Mouse (Mus musculus): ENCODE results near the gene Fgfr1op. TPM values are rescaled to one million over a fixed set of nuclear protein-coding genes. Genes with fewer than 3 reads are reported as not detected.
A peak's percentile ranks its signal among the peaks of the same experiment; 100 is the strongest.
"Not testable (repeated sequence)": the region's sequence is repeated elsewhere in the genome, so short reads cannot be mapped to it uniquely, and the experiment has no call there.

Fgfr1op gene
- 9.3 and 9.9 TPM in 2 replicates for polyA plus RNA-seq (2015; fragmentation: Nextera tagmentation; extraction: Ambion mirVana)

DNA sequence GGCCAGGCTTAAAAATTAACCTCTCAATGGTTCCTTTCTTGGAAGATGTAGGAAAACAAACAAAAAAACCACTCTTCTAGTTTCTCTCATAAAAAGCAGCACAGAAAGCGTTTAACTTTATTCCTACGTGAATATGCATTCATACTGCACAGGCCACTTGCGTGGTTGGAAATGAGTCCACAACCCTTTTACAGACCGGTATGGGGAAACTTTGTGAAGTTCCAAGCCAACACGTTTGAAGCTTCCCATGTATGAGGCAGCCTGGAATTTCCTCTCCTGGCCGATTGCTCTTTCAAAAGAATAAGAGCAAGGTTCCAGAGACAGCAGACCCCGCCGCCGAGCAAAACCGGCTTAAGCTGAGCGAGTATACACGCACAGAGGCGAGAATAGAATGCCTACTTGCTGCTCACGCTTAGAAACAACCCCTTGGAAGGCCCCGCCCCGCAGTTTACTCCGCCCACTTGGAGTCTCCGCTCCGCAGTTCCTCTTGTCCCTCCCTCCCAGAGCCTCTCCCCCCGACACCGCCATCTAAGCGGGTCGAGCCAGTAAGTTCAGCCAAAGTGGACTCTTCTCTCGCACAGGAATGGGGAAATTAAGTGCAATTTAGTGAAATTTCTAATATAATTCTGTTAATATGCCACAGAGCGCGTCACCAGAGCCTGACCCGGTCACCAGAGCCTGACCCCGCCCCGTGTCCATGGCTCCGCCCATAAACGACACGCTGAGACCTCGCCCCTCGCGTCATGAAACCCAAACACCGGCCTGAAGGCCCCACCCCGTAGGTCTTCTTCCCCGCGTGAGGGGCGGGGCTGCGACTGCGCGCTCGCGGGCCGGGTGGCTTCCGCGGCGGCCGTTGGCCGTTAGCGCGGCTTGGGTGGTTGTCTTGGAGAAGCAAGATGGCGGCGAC is at the start of gene Fgfr1op:
Gene Fgfr1op (plus strand): TSS at position 801 of the 907 bp plus-strand sequence.
- H3K9ac ChIP-seq (ENCODE audit: low read depth, low read length) = peak within 1 kb of the TSS; percentile 63
- 2% methylated on average over 15 of the region's 55 CpGs for WGBS (ENCODE audit: insufficient replicate concordance)
- H3K36me3 ChIP-seq (ENCODE audit: control insufficient read depth, insufficient read depth); H3K4me1 ChIP-seq (ENCODE audit: control insufficient read depth, low read depth, low read length); H3K27ac ChIP-seq (ENCODE audit: low read length); H3K9me3 ChIP-seq (replicated peaks; ENCODE audit: control insufficient read depth, low read length); H3K27me3 ChIP-seq (ENCODE audit: control insufficient read depth, insufficient read depth, low read depth, low read length): not testable (repeated sequence)
- ATAC-seq (ENCODE audit: low read depth) = peak; percentile 98
- peak within 1 kb of the TSS; percentile 66 for H3K4me3 ChIP-seq (ENCODE audit: low read depth, low read length)
- H3K4me2 ChIP-seq (ENCODE audit: low read depth, low read length) = peak within 1 kb of the TSS; percentile 57

- not testable (repeated sequence) for ATAC-seq (ENCODE audit: low read depth); H3K4me1 ChIP-seq (ENCODE audit: control insufficient read depth, low read depth, low read length); H3K9ac ChIP-seq (ENCODE audit: low read depth, low read length); H3K4me3 ChIP-seq (ENCODE audit: low read depth, low read length); H3K27ac ChIP-seq (ENCODE audit: low read length); H3K4me2 ChIP-seq (ENCODE audit: low read depth, low read length); H3K27me3 ChIP-seq (ENCODE audit: control insufficient read depth, insufficient read depth, low read depth, low read length); H3K36me3 ChIP-seq (ENCODE audit: control insufficient read depth, insufficient read depth); H3K9me3 ChIP-seq (replicated peaks; ENCODE audit: control insufficient read depth, low read length)
- 10% methylated on average over 6 of the region's 11 CpGs for WGBS (ENCODE audit: insufficient replicate concordance)
Measured at GRCm38 (mm10) chr17:8116378-8116777, 48.9 kb upstream of the Fgfr1op start.

GRCm38 (mm10) chr17:8116928-8117327 is 48.4 kb upstream of the Fgfr1op start:
- not testable (repeated sequence) for H3K4me1 ChIP-seq (ENCODE audit: control insufficient read depth, low read depth, low read length); H3K4me2 ChIP-seq (ENCODE audit: low read depth, low read length); H3K27ac ChIP-seq (ENCODE audit: low read length); H3K9ac ChIP-seq (ENCODE audit: low read depth, low read length); H3K9me3 ChIP-seq (replicated peaks; ENCODE audit: control insufficient read depth, low read length); H3K27me3 ChIP-seq (ENCODE audit: control insufficient read depth, insufficient read depth, low read depth, low read length); H3K36me3 ChIP-seq (ENCODE audit: control insufficient read depth, insufficient read depth); H3K4me3 ChIP-seq (ENCODE audit: low read depth, low read length); ATAC-seq (ENCODE audit: low read depth)
- no CpG with 5 or more reads among the region's 6 CpGs for WGBS (ENCODE audit: insufficient replicate concordance)

GRCm38 (mm10) chr17:8122974-8123373 is 42.3 kb upstream of the Fgfr1op start:
- H3K27ac ChIP-seq (ENCODE audit: low read length); H3K9ac ChIP-seq (ENCODE audit: low read depth, low read length); H3K27me3 ChIP-seq (ENCODE audit: control insufficient read depth, insufficient read depth, low read depth, low read length); ATAC-seq (ENCODE audit: low read depth); H3K9me3 ChIP-seq (replicated peaks; ENCODE audit: control insufficient read depth, low read length); H3K4me2 ChIP-seq (ENCODE audit: low read depth, low read length); H3K4me1 ChIP-seq (ENCODE audit: control insufficient read depth, low read depth, low read length); H3K36me3 ChIP-seq (ENCODE audit: control insufficient read depth, insufficient read depth); H3K4me3 ChIP-seq (ENCODE audit: low read depth, low read length): not testable (repeated sequence)
- WGBS (ENCODE audit: insufficient replicate concordance) = no CpG with 5 or more reads among the region's 3 CpGs

- not testable (repeated sequence) for H3K27ac ChIP-seq (ENCODE audit: low read length); H3K36me3 ChIP-seq (ENCODE audit: control insufficient read depth, insufficient read depth); H3K27me3 ChIP-seq (ENCODE audit: control insufficient read depth, insufficient read depth, low read depth, low read length); H3K9me3 ChIP-seq (replicated peaks; ENCODE audit: control insufficient read depth, low read length); ATAC-seq (ENCODE audit: low read depth); H3K4me3 ChIP-seq (ENCODE audit: low read depth, low read length); H3K4me1 ChIP-seq (ENCODE audit: control insufficient read depth, low read depth, low read length); H3K4me2 ChIP-seq (ENCODE audit: low read depth, low read length); H3K9ac ChIP-seq (ENCODE audit: low read depth, low read length)
- WGBS (ENCODE audit: insufficient replicate concordance) = 57% methylated on average over 2 of the region's 6 CpGs
Measured at GRCm38 (mm10) chr17:8124586-8124985, 40.7 kb upstream of the Fgfr1op start.

DNA sequence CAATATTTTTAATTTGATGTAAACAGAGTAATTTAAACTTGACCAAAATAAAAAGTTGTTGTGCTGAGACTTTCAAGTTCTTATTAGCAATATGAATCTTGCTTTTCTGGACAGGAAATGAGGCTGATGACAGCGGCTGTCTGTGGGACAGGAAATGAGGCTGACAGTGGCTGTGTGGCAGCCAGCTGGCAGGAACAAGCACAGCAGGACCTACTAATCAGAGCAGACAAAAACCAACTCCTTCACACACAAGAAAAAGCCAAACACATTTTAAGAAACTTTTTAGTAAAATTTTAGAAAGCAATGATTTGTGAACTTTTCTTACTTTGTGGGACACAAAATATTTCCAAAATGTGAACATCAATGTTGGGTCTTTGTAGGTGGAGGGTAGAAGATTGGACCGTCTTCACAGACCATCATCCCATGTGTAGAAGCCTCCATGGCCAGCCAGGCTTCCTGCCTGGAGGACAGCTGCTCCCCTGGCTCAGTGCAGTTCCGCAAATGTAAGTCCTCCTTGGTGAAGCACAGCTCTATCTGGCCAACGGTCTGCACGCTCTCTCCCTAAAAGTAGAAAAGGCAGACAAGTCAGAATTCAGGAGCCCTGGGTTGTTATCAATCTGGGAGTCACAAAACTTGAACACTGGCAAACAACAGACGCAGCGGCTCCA is 36.8 kb upstream of the Fgfr1op start:
- ATAC-seq (ENCODE audit: low read depth); H3K9ac ChIP-seq (ENCODE audit: low read depth, low read length); H3K36me3 ChIP-seq (ENCODE audit: control insufficient read depth, insufficient read depth); H3K4me1 ChIP-seq (ENCODE audit: control insufficient read depth, low read depth, low read length); H3K9me3 ChIP-seq (replicated peaks; ENCODE audit: control insufficient read depth, low read length); H3K4me2 ChIP-seq (ENCODE audit: low read depth, low read length); H3K27me3 ChIP-seq (ENCODE audit: control insufficient read depth, insufficient read depth, low read depth, low read length); H3K4me3 ChIP-seq (ENCODE audit: low read depth, low read length); H3K27ac ChIP-seq (ENCODE audit: low read length): not testable (repeated sequence)
- WGBS (ENCODE audit: insufficient replicate concordance) = no CpG with 5 or more reads among the region's 7 CpGs

GRCm38 (mm10) chr17:8129578-8129977 is 35.7 kb upstream of the Fgfr1op start:
- not testable (repeated sequence) for H3K36me3 ChIP-seq (ENCODE audit: control insufficient read depth, insufficient read depth); H3K27me3 ChIP-seq (ENCODE audit: control insufficient read depth, insufficient read depth, low read depth, low read length); H3K4me2 ChIP-seq (ENCODE audit: low read depth, low read length); H3K9ac ChIP-seq (ENCODE audit: low read depth, low read length); H3K4me1 ChIP-seq (ENCODE audit: control insufficient read depth, low read depth, low read length); ATAC-seq (ENCODE audit: low read depth); H3K27ac ChIP-seq (ENCODE audit: low read length); H3K9me3 ChIP-seq (replicated peaks; ENCODE audit: control insufficient read depth, low read length); H3K4me3 ChIP-seq (ENCODE audit: low read depth, low read length)
- WGBS (ENCODE audit: insufficient replicate concordance) = 67% methylated on average over 9 of the region's 9 CpGs

DNA sequence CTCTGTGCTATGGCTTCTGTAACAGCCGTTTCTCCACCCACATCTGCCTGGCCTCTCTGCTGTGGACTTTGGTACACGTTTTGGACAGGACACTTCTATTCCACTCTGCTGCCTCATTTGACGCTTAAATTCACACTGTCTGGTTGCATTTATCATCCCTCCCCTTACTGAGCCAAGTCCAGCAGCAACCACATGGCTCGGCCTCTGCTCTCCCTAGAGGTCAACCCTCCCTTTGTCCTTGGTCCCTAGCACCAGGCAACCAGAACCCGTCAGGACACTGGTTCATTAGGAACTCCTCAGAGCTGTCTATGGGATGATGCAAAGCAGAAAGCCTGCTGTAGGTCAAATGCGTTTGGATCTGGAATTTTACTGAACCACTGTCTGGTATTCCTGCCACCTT is 34.5 kb upstream of the Fgfr1op start:
- H3K4me3 ChIP-seq (ENCODE audit: low read depth, low read length); H3K36me3 ChIP-seq (ENCODE audit: control insufficient read depth, insufficient read depth); H3K4me1 ChIP-seq (ENCODE audit: control insufficient read depth, low read depth, low read length); H3K4me2 ChIP-seq (ENCODE audit: low read depth, low read length); H3K9ac ChIP-seq (ENCODE audit: low read depth, low read length); H3K27ac ChIP-seq (ENCODE audit: low read length); H3K9me3 ChIP-seq (replicated peaks; ENCODE audit: control insufficient read depth, low read length); H3K27me3 ChIP-seq (ENCODE audit: control insufficient read depth, insufficient read depth, low read depth, low read length): not testable (repeated sequence)
- WGBS (ENCODE audit: insufficient replicate concordance) = no CpG with 5 or more reads among the region's 6 CpGs
- ATAC-seq (ENCODE audit: low read depth) = peak; percentile 21; the same call in 1 of the 2 replicates

GRCm38 (mm10) chr17:8138116-8138515 is 27.2 kb upstream of the Fgfr1op start:
- not testable (repeated sequence) for H3K27me3 ChIP-seq (ENCODE audit: control insufficient read depth, insufficient read depth, low read depth, low read length); ATAC-seq (ENCODE audit: low read depth); H3K9ac ChIP-seq (ENCODE audit: low read depth, low read length); H3K36me3 ChIP-seq (ENCODE audit: control insufficient read depth, insufficient read depth); H3K4me2 ChIP-seq (ENCODE audit: low read depth, low read length); H3K27ac ChIP-seq (ENCODE audit: low read length); H3K4me3 ChIP-seq (ENCODE audit: low read depth, low read length); H3K4me1 ChIP-seq (ENCODE audit: control insufficient read depth, low read depth, low read length); H3K9me3 ChIP-seq (replicated peaks; ENCODE audit: control insufficient read depth, low read length)
- WGBS (ENCODE audit: insufficient replicate concordance) = 91% methylated on average over 5 of the region's 5 CpGs
